Mouse (Mus musculus): ENCODE measurements around the gene Olfr221.

GRCm38 (mm10) chr14:52013021-52013610, 29.1 kb downstream of the Olfr221 start:
- TF ChIP-seq CTCF (IDR thresholded peaks at IDR 0.05; ENCODE audit: extremely low read depth, insufficient read depth, insufficient read length, insufficient replicate concordance) (no peak), POLR2A (IDR thresholded peaks at IDR 0.05; ENCODE audit: low read depth, low read length) (no peak)

All from spleen, adult 2 months (tissue).